Mouse (Mus musculus) bone marrow, adult 2 months (tissue): ENCODE measurements at regions not wholly inside any gene's neighbourhood (a gene's known extent, or its start where the extent isn't known, plus 50 kb on each side); places are given as distances from the start of the nearest gene placed in this dataset.

ENCODE experiments used
- CTCF ChIP-seq: fragments of 200-500 bp; IDR thresholded peaks from 2 replicates; pipeline ENCODE4 v1.5.1; 2011; ENCODE audit warnings: low read length, control low read depth; ENCODE audit not compliant: control insufficient read depth, insufficient read depth
- POLR2A ChIP-seq: fragments of 200-500 bp; IDR thresholded peaks from 2 replicates; pipeline ENCODE4 v1.6.1; 2011; ENCODE audit warnings: low read depth, mild to moderate bottlenecking, control low read depth, low read length, borderline replicate concordance; ENCODE audit not compliant: control insufficient read depth

GRCm38 (mm10) chr5:119464553-119464952 is 205.9 kb upstream of the Tbx3 start:
- no peak for TF ChIP-seq CTCF
- TF ChIP-seq POLR2A, result no peak
